In genomic region chr19:4231253-4232185, GRCm38 (mm10) we compare ENCODE assay signal across 8 mouse cellular contexts. TPM values are rescaled to one million over a fixed set of nuclear protein-coding genes. Genes with fewer than 3 reads are reported as not detected.
DNase-seq lines count a peak whose midpoint lies in the region; ATAC-seq lines count a peak whose summit lies in the region.

Gene Pold4 (plus strand): TSS chr19:4231899.

- H3K9ac ChIP-seq in embryonic facial prominence, embryonic 13.5 days, result peak within 1 kb of the TSS; percentile 72
- H3K9ac ChIP-seq in limb, embryonic 13.5 days, result peak within 1 kb of the TSS; percentile 73
- H3K9ac ChIP-seq in midbrain, embryonic 16.5 days (ENCODE audit: low read depth, low read length), result peak within 1 kb of the TSS; percentile 75

- peak within 1 kb of the TSS; percentile 58 for H3K4me3 ChIP-seq in embryonic facial prominence, embryonic 13.5 days
- peak within 1 kb of the TSS; percentile 56 for H3K4me3 ChIP-seq in limb, embryonic 13.5 days
- peak within 1 kb of the TSS; percentile 64 for H3K4me3 ChIP-seq in midbrain, embryonic 16.5 days (ENCODE audit: low read depth, low read length)

- peaks cover 26% of the 10 kb centered on the region for H3K4me1 ChIP-seq in embryonic facial prominence, embryonic 13.5 days
- peaks cover 18% of the 10 kb centered on the region for H3K4me1 ChIP-seq in limb, embryonic 13.5 days
- H3K4me1 ChIP-seq in midbrain, embryonic 16.5 days (ENCODE audit: control insufficient read depth, insufficient read depth, low read length), result peaks cover 11% of the 10 kb centered on the region

- peak within 1 kb of the TSS; percentile 44; the same call in 1 of the 2 replicates for H3K27ac ChIP-seq in embryonic facial prominence, embryonic 13.5 days
- peak within 1 kb of the TSS; percentile 56 for H3K27ac ChIP-seq in limb, embryonic 13.5 days
- peak within 1 kb of the TSS; percentile 76 for H3K27ac ChIP-seq in midbrain, embryonic 16.5 days (ENCODE audit: low read length)

- ATAC-seq in embryonic facial prominence, embryonic 13.5 days (ENCODE audit: insufficient number of reproducible peaks, insufficient read depth, low FRiP score, low TSS enrichment, low read depth), result peak; percentile 79
- ATAC-seq in limb, embryonic 13.5 days (ENCODE audit: low FRiP score, low read depth), result peak; percentile 90
- ATAC-seq in midbrain, embryonic 16.5 days, result peak; percentile 92

- peak within 1 kb of the TSS; percentile 80 for H3K4me2 ChIP-seq in embryonic facial prominence, embryonic 13.5 days
- peak within 1 kb of the TSS; percentile 88 for H3K4me2 ChIP-seq in limb, embryonic 13.5 days (replicated peaks)
- H3K4me2 ChIP-seq in midbrain, embryonic 16.5 days (ENCODE audit: low read length), result peak within 1 kb of the TSS; percentile 83

- peaks cover 10% of the 10 kb centered on the region for H3K27me3 ChIP-seq in embryonic facial prominence, embryonic 13.5 days
- peaks cover 12% of the 10 kb centered on the region; the same call in 1 of the 2 replicates for H3K27me3 ChIP-seq in limb, embryonic 13.5 days
- H3K27me3 ChIP-seq in midbrain, embryonic 16.5 days (ENCODE audit: control insufficient read depth, insufficient read depth, low read depth, low read length), result peaks cover 5% of the 10 kb centered on the region; the same call in 1 of the 2 replicates

- 11% methylated on average over 26 of the region's 26 CpGs for WGBS in embryonic facial prominence, embryonic 13.5 days
- 11% methylated on average over 26 of the region's 26 CpGs for WGBS in limb, embryonic 13.5 days
- WGBS in midbrain, embryonic 16.5 days, result 10% methylated on average over 26 of the region's 26 CpGs

- DNase-seq in 3134 (ENCODE audit: extremely low read depth, insufficient read length, low spot score), result peak; percentile 89
- peak; percentile 96 to 99 for DNase-seq in adrenal gland, postnatal 36 days
- peak; percentile 99 for DNase-seq in heart, adult 18-20 months
- peak; percentile 98 to 99 for DNase-seq in kidney, adult 8-10 months
- DNase-seq in spleen, postnatal 10 days (ENCODE audit: low spot score in 2 of 2), result peak; percentile 84 to 96

- H3K9me3 ChIP-seq in embryonic facial prominence, embryonic 13.5 days, result no peaks in the 10 kb centered on the region
- H3K9me3 ChIP-seq in limb, embryonic 13.5 days, result no peaks in the 10 kb centered on the region
- H3K9me3 ChIP-seq in midbrain, embryonic 16.5 days (replicated peaks; ENCODE audit: control insufficient read depth, low read length, poor library complexity, severe bottlenecking), result no peaks in the 10 kb centered on the region

- H3K36me3 ChIP-seq in embryonic facial prominence, embryonic 13.5 days, result no peaks in the 10 kb centered on the region
- no peaks in the 10 kb centered on the region for H3K36me3 ChIP-seq in limb, embryonic 13.5 days
- no peaks in the 10 kb centered on the region for H3K36me3 ChIP-seq in midbrain, embryonic 16.5 days (ENCODE audit: control insufficient read depth, insufficient read depth, low read length)

RNA-seq across cellular contexts. Expression of gene Pold4, which starts in this region (rescaled TPM):
- total RNA-seq in adrenal gland, postnatal 36 days (2021), result 10 to 100 TPM; 50.2 to 54.4 TPM
- polyA plus RNA-seq in embryonic facial prominence, embryonic 13.5 days (2015; fragmentation: Nextera tagmentation; extraction: Ambion mirVana), result 21.2 and 24.9 TPM in 2 replicates
- total RNA-seq in heart, adult 18-20 months (2021), result 10 to 100 TPM in 1 of 2 experiments, 1 to 10 TPM in 1; 9.1 to 19.9 TPM
- polyA plus RNA-seq in limb, embryonic 13.5 days (2015; fragmentation: Nextera tagmentation; extraction: Ambion mirVana), result 17.6 and 21.4 TPM in 2 replicates
- polyA plus RNA-seq in midbrain, embryonic 16.5 days (2015; fragmentation: Nextera tagmentation; extraction: Ambion mirVana), result 18.5 and 19.2 TPM in 2 replicates

Comparison
In these comparisons a context has a peak if more than half of its experiments do, and no peak if none do; other contexts are left out.
1. Peak in every context shown above with its lines: DNase-seq, ATAC-seq, H3K4me3 ChIP-seq and H3K27ac ChIP-seq.